Mouse (Mus musculus) cerebellum, adult 9-10 months (tissue): ENCODE data around the gene Cdc42ep1.
A peak's percentile ranks its signal among the peaks of the same experiment; 100 is the strongest.

ENCODE experiments used
- DNase-seq: peaks from one replicate; pipeline ENCODE4 v3.0.0; 2022

The Cdc42ep1 gene

GRCm38 (mm10) chr15:78842371-78843163 lies at the start of gene Cdc42ep1:
TSS of gene Cdc42ep1 (plus strand) at chr15:78842624.
- no peak for DNase-seq

GRCm38 (mm10) chr15:78796196-78797059 lies 46.0 kb upstream of the Cdc42ep1 start:
- no peak for DNase-seq

- no peak for DNase-seq
Measured at GRCm38 (mm10) chr15:78797060-78797329, 45.4 kb upstream of the Cdc42ep1 start.

GRCm38 (mm10) chr15:78799029-78799428 lies 43.4 kb upstream of the Cdc42ep1 start:
- no peak for DNase-seq

GRCm38 (mm10) chr15:78801571-78801970 lies 40.9 kb upstream of the Cdc42ep1 start:
- DNase-seq = no peak

GRCm38 (mm10) chr15:78801971-78802741 lies 40.3 kb upstream of the Cdc42ep1 start:
- DNase-seq = no peak

GRCm38 (mm10) chr15:78802776-78803391 lies 39.5 kb upstream of the Cdc42ep1 start, which contains the start of gene Card10:
TSS of gene Card10 (minus strand) at chr15:78803042.
- DNase-seq = no peak

- no peak for DNase-seq
Measured at GRCm38 (mm10) chr15:78803499-78803900, 38.9 kb upstream of the Cdc42ep1 start.

- DNase-seq = no peak
Measured at GRCm38 (mm10) chr15:78804326-78804725, 38.1 kb upstream of the Cdc42ep1 start.

GRCm38 (mm10) chr15:78805351-78805750 lies 37.1 kb upstream of the Cdc42ep1 start:
- no peak for DNase-seq

- DNase-seq = no peak
Measured at GRCm38 (mm10) chr15:78806614-78807013, 35.8 kb upstream of the Cdc42ep1 start.

- DNase-seq = no peak
Measured at GRCm38 (mm10) chr15:78807141-78807540, 35.3 kb upstream of the Cdc42ep1 start.

GRCm38 (mm10) chr15:78808980-78809379 lies 33.4 kb upstream of the Cdc42ep1 start:
- DNase-seq = no peak

GRCm38 (mm10) chr15:78809739-78810138 lies 32.7 kb upstream of the Cdc42ep1 start:
- DNase-seq = no peak

GRCm38 (mm10) chr15:78810146-78810545 lies 32.3 kb upstream of the Cdc42ep1 start:
- no peak for DNase-seq

GRCm38 (mm10) chr15:78813603-78814002 lies 28.8 kb upstream of the Cdc42ep1 start:
- DNase-seq = no peak

- DNase-seq = no peak
Measured at GRCm38 (mm10) chr15:78815314-78816073, 26.9 kb upstream of the Cdc42ep1 start.

- DNase-seq = no peak
Measured at GRCm38 (mm10) chr15:78816074-78816391, 26.4 kb upstream of the Cdc42ep1 start.

- DNase-seq = peak; percentile 72
Measured at GRCm38 (mm10) chr15:78826213-78827204, 15.9 kb upstream of the Cdc42ep1 start.

GRCm38 (mm10) chr15:78828315-78828714 lies 14.1 kb upstream of the Cdc42ep1 start:
- no peak for DNase-seq

GRCm38 (mm10) chr15:78829636-78830035 lies 12.8 kb upstream of the Cdc42ep1 start:
- DNase-seq = no peak
